Mouse (Mus musculus) layer of hippocampus, postnatal 36 days (tissue): Measurements from ENCODE around the gene St6galnac1. TPM values are rescaled to one million over a fixed set of nuclear protein-coding genes. Genes with fewer than 3 reads are reported as not detected.
A peak's percentile ranks its signal among the peaks of the same experiment; 100 is the strongest.

Source experiments
- DNase-seq, 2 experiments: peaks; one replicate each; pipeline ENCODE4 v3.0.0; 2022
- total RNA-seq, 2 experiments: library from RNA; stranded (reverse); gene quantifications; 2 replicates each; pipeline ENCODE4 v1.2.3; 2021

Gene St6galnac1
- not detected for total RNA-seq

DNA sequence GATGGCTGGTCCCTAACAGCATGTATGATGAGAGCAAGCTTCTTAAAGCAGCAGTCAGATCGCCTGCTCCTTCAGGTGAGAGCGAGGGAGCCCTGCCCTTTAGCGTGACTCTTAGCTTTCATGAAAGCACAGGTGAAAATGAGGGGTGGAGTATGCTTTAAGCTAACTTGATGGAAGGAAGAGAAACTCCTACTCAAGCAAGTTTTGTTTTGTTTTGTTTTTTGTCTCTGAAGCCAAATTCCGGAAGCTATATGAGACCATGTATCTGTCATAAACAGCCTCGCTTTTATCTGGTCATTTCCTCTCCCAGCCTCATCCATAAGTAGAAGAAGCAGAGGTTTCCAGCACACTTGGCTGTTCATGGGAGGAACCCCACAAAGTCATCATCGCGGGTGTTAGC is at the start of gene St6galnac1:
St6galnac1 (minus strand) TSS at position 101 of the 400 bp plus-strand sequence.
- DNase-seq = no peak

GRCm38 (mm10) chr11:116823885-116824284 is 48.6 kb upstream of the St6galnac1 start:
- DNase-seq = peak; percentile 28 to 37

GRCm38 (mm10) chr11:116823255-116823654 is 47.9 kb upstream of the St6galnac1 start:
- DNase-seq = no peak

- no peak for DNase-seq
Observed at GRCm38 (mm10) chr11:116822626-116823025, 47.3 kb upstream of the St6galnac1 start.

DNA sequence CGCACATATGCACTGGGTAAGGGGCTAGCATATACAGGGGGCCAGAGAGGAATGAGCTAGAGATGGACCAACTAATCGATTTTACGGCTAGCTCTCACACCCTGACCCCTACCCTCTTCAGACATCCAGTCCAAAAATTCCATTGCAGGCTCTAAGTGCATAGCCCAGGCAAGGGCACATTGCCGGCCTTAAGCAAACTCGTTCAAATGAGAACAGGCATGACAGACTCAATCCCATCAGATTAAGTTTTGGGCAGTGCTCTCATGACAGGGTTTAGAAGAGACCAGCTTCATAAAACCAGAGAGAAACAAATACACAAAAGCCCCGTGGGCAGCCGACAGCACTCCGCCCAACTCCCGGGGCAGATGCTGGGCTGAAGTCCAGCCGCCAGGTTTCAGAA is 46.9 kb upstream of the St6galnac1 start:
- DNase-seq = no peak

- no peak for DNase-seq
Observed at GRCm38 (mm10) chr11:116821057-116821940, 46.0 kb upstream of the St6galnac1 start.

DNA sequence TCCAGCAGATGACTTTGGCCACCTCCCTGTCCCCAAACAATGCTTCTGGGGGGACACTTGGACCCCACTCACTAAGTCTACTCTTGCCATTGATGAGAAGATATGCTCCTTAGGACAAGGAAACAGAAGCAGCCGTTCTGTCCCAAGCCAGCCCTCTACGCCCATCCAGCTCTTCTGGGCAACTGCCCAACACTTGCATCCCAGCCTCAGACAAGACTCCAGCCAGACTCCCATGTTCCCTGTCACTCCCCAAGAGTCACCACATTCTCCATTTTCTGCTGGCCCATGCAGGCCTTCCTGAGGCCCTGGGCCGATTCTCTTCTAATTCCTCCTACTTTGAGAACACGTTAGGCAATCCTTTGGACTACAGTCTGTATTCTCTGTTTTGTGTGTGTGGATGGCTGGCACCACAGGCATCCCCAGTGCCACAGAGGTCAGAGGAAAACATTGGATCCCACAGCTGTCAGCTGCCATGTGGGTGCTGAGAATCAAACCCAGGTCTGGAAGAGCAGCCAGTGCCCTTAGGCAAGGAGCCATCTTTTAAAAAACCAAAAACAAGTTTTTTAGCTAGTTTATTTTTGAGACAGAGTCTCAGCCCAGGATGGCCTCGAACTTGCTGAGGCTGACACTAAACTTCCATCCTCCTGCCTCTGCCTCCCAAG is 44.8 kb upstream of the St6galnac1 start:
- no peak for DNase-seq

GRCm38 (mm10) chr11:116818722-116819121 is 43.4 kb upstream of the St6galnac1 start:
- no peak for DNase-seq

GRCm38 (mm10) chr11:116817567-116817966 is 42.3 kb upstream of the St6galnac1 start:
- DNase-seq = no peak

- no peak for DNase-seq
Observed at GRCm38 (mm10) chr11:116816769-116817168, 41.5 kb upstream of the St6galnac1 start.

DNA sequence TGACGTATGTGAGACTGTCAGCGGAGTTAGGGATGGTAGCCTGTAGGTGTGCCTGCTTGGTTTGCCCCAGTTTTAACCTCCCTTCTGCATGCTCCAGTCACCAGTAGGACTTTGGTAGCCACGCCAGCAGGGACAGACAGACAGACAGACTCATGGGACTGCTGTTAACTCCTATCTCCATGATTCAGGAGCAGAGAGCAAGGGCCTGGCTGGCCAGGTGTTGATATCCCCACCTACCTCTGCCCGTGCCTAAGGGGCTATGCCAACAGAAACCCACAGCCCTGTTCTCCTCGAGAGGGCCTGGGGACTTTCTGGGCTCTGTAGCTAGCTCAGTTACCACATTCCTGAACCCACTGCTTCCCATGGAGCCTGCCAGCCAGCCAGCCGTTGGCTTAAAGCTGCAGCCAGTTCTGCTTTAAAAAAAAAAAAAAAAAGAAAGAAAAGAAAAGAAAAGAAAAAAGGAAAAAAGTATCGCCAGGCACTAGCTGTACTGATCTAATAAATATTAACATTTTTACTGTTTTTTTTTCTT is 39.6 kb upstream of the St6galnac1 start:
- DNase-seq = no peak

- no peak for DNase-seq
Observed at GRCm38 (mm10) chr11:116814076-116814883, 39.0 kb upstream of the St6galnac1 start.

GRCm38 (mm10) chr11:116813610-116814009 is 38.3 kb upstream of the St6galnac1 start:
- DNase-seq = no peak

GRCm38 (mm10) chr11:116812793-116813529 is 37.7 kb upstream of the St6galnac1 start:
- DNase-seq = no peak

GRCm38 (mm10) chr11:116810983-116811901 is 35.9 kb upstream of the St6galnac1 start:
- peak; percentile 80 for DNase-seq

DNA sequence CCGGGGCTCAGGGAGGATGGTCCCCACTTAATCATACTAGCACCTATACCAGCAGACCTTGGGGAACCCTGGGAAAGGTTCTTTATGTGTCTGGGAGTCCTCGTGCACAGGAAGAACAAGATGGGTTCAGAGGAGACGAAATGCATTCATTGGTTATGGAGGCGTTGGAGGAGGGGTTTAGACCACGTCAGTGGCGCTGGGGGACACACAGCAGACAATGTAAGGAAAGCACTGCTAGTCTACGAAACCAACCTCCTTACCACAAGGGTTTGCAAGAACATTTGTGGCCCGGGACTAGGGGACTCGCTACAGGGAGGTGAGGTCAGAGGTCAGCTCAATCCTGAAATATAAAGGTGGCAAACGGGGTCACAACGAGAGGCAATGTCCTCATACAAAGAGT is 35.2 kb upstream of the St6galnac1 start:
- DNase-seq = no peak

- no peak for DNase-seq
Observed at GRCm38 (mm10) chr11:116809520-116809919, 34.2 kb upstream of the St6galnac1 start.

DNA sequence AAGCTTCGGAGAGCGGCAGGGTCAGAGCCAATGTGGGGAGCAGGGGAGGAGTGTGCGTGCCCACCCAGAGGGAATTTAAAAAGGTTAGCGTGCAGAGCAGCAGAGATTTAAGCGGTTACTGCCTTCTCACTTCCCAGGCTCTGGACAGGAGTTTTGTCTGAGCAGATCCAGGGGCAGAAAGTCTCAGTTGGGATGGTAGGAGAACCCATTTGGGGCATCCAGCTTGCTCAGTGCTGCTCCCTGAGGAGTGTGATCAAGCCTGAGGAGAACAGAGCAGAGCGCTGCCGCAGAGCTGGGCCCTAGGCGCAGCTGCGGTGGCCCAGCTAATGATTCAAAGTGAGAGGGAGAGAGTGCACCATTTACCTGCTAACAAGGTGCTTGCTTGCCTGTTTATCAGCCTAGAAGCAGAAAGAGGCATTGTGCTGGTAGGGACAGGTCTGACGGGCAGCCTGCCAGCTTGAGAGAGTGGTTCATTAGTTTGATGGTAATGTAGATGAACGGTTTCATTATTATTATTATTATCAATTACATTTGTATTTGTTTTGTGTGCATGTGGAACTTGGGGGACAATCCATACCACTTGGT is 33.6 kb upstream of the St6galnac1 start:
- no peak for DNase-seq

DNA sequence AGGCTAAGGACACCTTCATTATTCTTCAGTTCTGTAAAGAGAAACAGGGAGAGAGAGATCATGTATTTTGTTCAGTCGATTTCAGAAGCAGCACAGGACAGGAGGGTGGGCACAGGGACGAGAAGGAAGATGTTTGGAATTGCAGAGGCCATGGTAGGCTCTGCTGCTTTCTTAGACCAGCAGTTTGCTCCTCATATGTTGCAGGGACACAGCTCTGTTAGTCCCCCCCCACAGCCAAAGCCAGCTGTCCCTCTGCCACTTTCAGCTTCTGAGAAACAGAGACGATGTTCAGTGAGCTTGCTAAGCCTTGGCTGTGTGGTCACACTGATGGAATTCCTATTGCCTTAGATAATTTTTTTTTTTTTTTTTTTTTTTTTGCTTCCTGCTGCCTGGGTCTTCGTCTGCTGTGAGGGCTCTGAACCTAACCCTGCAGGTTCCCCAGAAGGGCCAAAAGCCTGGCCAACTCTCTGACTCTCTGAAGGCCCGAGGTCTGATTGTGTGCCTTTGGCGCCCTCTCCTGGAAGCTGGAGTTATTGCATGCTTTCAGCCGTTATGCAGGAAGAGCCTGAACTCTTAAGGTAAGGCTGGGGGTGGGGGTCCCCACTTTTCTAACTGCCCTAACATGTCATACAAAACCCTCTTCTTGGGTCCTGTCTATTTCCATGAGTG is 32.8 kb upstream of the St6galnac1 start:
- DNase-seq = peak; percentile 79 to 80

DNA sequence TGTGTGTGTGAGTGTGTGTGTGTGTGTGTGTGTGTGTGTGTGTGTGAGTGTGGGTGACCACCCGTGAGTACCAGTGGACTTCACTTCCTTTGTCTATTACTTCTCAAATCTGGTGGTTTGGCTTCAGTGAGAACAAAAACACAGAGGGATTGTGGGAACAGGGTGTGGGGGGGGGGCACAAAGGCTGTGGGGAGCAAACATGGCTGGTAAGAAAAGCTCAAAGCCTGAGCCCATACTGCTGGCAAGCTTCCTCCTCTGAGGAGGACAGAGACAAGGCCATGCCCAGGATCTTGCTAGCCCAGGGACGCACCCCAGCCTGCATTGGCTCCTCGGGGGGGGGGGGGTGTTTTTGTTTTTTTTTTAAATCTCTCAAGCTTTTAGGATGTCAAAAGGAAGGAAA is 32.2 kb upstream of the St6galnac1 start:
- DNase-seq = no peak
